Mouse (Mus musculus) liver, embryonic 11.5 days (tissue): ENCODE measurements around the gene Slc33a1. TPM values are rescaled to one million over a fixed set of nuclear protein-coding genes. Genes with fewer than 3 reads are reported as not detected.
A peak's percentile ranks its signal among the peaks of the same experiment; 100 is the strongest.

Experiments used
- ATAC-seq: fragments of 200-750 bp; cut with Nextera tagmentation; replicated peaks from 2 replicates; pipeline ENCODE4 v1.8.0; 2017; ENCODE audit warnings: moderate number of reproducible peaks, mild to moderate bottlenecking, moderate TSS enrichment, moderate library complexity; ENCODE audit not compliant: low FRiP score
- DNase-seq: peaks from one replicate; pipeline ENCODE4 v3.0.0-alpha.2; 2017; ENCODE audit warnings: low spot score
- H3K27ac ChIP-seq: fragments of 300-500 bp; sonication (generic); 2 replicates; pipeline ENCODE4 v1.5.1; 2014; ENCODE audit warnings: mild to moderate bottlenecking, low read depth, low read length, control low read depth
- H3K27me3 ChIP-seq: fragments of 300-500 bp; sonication (generic); replicated peaks from 2 replicates; pipeline ENCODE4 v1.6.1; 2014; ENCODE audit warnings: low read length, mixed read lengths; ENCODE audit not compliant: control insufficient read depth, insufficient read depth
- H3K36me3 ChIP-seq: fragments of 300-500 bp; sonication (generic); 2 replicates; pipeline ENCODE4 v1.6.1; 2014; ENCODE audit warnings: mild to moderate bottlenecking, low read length, moderate library complexity, mixed read lengths; ENCODE audit not compliant: control insufficient read depth, insufficient read depth
- H3K4me1 ChIP-seq: fragments of 300-500 bp; sonication (generic); replicated peaks from 2 replicates; pipeline ENCODE4 v1.6.1; 2014; ENCODE audit warnings: low read length, mixed read lengths; ENCODE audit not compliant: control insufficient read depth, insufficient read depth
- H3K4me2 ChIP-seq: fragments of 300-500 bp; sonication (generic); 2 replicates; pipeline ENCODE4 v1.6.1; 2014; ENCODE audit warnings: mild to moderate bottlenecking, control low read depth, moderate library complexity
- H3K4me3 ChIP-seq: fragments of 300-500 bp; sonication (generic); 2 replicates; pipeline ENCODE4 v1.5.1; 2014; ENCODE audit warnings: low read depth, low read length, control low read depth
- H3K9ac ChIP-seq: fragments of 300-500 bp; sonication (generic); 2 replicates; pipeline ENCODE4 v1.6.1; 2014; ENCODE audit warnings: low read depth, low read length, control low read depth
- H3K9me3 ChIP-seq: fragments of 300-500 bp; sonication (generic); 2 replicates; pipeline ENCODE4 v1.6.1; 2016; ENCODE audit warnings: low read length, inconsistent platforms, mixed read lengths; ENCODE audit not compliant: control insufficient read depth
- WGBS: fragments of 180-500 bp; shearing (Covaris S2); extraction: QIAGEN DNeasy Blood & Tissue Kit; methylation state at CpG from one replicate; pipeline ENCODE4 v1.1.7; 2014; 5-methylcytosine and 5-hydroxymethylcytosine counted together
- polyA plus RNA-seq: library from polyadenylated mRNA; unstranded; fragments of >200 nt; fragmentation: Nextera tagmentation; extraction: Ambion mirVana; gene quantifications from 2 replicates; pipeline ENCODE4 v1.2.1, GENCODE M21; 2014

The Slc33a1 gene
- polyA plus RNA-seq: 15.1 and 16.3 TPM in 2 replicates

DNA sequence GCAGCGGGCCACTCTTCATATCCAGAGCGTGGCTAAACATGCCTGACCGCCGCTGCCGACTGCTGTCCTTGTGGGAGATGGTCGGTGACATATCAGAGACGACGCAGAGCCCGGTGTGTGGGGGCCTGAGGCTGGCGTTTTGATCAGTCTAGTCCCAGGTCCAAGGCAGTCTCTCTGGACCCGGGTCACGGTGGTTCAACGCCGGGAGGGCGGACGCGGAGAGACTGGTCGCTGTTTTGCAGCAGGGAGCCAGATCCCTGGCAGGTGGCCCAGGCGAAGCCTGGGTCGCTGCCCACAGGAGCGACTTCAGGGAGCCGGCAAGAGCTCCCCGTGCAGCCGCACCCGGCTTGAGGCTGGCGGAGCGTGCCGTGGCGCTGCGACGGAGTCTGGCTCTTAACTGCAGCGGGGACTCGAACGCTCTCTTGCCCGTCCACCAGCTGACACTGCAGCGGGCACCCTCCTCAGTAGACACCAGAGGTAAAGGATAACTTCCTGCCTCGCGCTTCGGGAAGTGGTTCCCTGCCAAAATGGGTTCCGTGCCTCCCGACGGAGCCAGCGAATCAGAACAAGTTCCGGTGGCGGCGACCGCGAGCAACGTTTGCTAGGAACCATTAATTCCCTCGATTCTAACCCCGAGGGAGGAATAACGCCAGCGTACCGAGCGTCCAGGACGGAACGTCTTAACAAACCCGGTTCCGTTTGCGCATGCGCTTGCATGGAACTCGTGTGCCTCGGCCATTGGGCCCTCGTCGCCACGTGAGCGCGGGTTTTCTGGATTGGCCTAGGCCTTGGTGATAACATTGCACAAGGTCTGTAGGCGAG lies at the start of gene Slc33a1:
Slc33a1 (minus strand) TSS at position 669 of the 822 bp plus-strand sequence.
- Histone ChIP-seq H3K4me3 (peak within 1 kb of the TSS; percentile 75), H3K4me2 (peak within 1 kb of the TSS; percentile 91), H3K4me1 (peaks cover 8% of the 10 kb centered on the region; the same call in 1 of the 2 replicates), H3K27ac (peak within 1 kb of the TSS; percentile 82), H3K9me3 (no peaks in the 10 kb centered on the region), H3K36me3 (no peaks in the 10 kb centered on the region; the same call in 1 of the 2 replicates), H3K9ac (peak within 1 kb of the TSS; percentile 89), H3K27me3 (no peaks in the 10 kb centered on the region)
- DNase-seq (peak; percentile 95), ATAC-seq (peak; percentile 92)
- WGBS: under 1% methylated on average over 69 of the region's 69 CpGs

DNA sequence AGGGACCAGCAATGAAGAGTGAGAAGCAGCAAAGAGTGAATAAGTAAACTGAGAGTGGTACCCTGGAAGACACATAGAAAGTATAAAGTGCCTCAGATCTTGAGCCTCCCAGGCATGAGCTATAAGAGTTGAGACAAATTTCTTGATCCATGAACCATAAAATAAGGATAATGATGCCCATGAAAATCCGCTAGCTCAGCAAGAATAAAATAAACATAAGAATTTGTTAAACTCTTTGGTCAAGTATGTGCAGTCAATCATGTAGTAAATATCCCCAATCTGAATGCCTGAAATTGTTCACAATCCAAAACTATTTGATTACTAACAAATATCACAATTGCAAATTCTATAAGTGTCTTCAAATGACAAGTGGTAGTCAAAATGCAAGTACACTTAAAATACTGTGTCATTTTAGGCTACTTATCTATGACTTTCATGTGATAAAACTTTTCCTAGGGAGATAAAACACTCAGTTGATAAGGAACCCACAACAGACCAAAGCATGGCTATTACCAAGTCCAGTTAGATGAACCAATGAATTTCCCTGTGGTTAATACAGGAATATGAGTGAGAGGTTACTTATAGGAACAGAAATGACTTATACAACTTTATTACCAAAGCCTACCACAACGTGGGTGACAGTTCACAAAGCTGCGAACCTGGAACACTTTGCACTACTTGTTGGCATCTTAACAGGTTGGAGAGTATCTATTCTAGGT lies 24.3 kb upstream of the Slc33a1 start:
- DNase-seq (no peak), ATAC-seq (no peak)
- 90% methylated on average over 3 of the region's 3 CpGs for WGBS
- Histone ChIP-seq H3K27ac (no peak overlapping the region), H3K4me1 (no peaks in the 10 kb centered on the region), H3K9me3 (no peaks in the 10 kb centered on the region), H3K36me3 (peaks cover 25% of the 10 kb centered on the region), H3K4me2 (no peak overlapping the region), H3K4me3 (no peak overlapping the region), H3K9ac (no peak overlapping the region), H3K27me3 (no peaks in the 10 kb centered on the region)

DNA sequence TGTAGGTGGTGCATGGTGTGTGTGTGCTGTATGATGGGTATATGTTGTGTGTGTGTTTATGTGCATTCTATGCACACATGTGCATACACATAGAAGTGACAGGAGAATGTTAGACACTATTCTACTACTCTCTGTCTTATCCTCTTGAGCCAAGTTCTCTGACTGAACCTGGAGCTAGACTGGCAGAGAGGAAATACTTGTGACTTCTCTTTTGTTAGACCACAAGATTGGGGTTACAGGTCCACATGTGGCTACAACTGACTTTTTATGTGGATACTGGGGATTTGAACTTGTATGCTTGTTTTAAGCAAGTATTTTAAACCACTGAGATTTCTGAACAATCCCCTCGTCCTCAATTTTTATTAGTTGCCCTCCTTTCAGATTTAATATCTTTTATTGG lies 22.1 kb upstream of the Slc33a1 start:
- Histone ChIP-seq H3K36me3 (peaks cover 20% of the 10 kb centered on the region), H3K4me3 (no peak overlapping the region), H3K27me3 (no peaks in the 10 kb centered on the region), H3K4me1 (no peaks in the 10 kb centered on the region), H3K9ac (no peak overlapping the region), H3K9me3 (no peaks in the 10 kb centered on the region), H3K4me2 (no peak overlapping the region), H3K27ac (no peak overlapping the region)
- DNase-seq: no peak
- WGBS: 83% methylated on average over 1 of the region's 1 CpGs
- no peak for ATAC-seq

DNA sequence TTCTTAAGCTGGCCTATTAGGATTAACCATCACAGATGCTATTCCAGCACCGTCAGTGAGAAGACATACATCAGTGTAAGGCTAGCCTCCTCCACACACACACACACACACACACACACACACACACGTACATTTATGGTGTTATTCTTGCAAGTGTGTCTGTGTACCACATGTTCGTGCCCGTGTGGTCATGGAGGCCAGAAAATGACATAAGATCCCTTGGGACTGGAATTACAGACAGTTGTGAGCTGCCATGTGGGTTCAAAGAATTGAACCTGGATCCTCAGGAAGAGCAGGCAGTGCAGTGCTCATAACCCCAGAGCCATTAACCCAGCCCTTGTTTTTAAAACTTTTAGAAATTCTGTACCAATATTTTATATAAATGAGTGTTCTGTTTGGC lies 13.3 kb upstream of the Slc33a1 start:
- ATAC-seq (no peak), DNase-seq (no peak)
- Histone ChIP-seq H3K9ac (no peak overlapping the region), H3K4me2 (peak overlapping the region; percentile 70), H3K27me3 (no peaks in the 10 kb centered on the region), H3K9me3 (no peaks in the 10 kb centered on the region), H3K36me3 (peaks cover 8% of the 10 kb centered on the region; the same call in 1 of the 2 replicates), H3K4me3 (peak overlapping the region; percentile 79), H3K27ac (no peak overlapping the region), H3K4me1 (peaks cover 10% of the 10 kb centered on the region)
- WGBS: 77% methylated on average over 4 of the region's 4 CpGs

DNA sequence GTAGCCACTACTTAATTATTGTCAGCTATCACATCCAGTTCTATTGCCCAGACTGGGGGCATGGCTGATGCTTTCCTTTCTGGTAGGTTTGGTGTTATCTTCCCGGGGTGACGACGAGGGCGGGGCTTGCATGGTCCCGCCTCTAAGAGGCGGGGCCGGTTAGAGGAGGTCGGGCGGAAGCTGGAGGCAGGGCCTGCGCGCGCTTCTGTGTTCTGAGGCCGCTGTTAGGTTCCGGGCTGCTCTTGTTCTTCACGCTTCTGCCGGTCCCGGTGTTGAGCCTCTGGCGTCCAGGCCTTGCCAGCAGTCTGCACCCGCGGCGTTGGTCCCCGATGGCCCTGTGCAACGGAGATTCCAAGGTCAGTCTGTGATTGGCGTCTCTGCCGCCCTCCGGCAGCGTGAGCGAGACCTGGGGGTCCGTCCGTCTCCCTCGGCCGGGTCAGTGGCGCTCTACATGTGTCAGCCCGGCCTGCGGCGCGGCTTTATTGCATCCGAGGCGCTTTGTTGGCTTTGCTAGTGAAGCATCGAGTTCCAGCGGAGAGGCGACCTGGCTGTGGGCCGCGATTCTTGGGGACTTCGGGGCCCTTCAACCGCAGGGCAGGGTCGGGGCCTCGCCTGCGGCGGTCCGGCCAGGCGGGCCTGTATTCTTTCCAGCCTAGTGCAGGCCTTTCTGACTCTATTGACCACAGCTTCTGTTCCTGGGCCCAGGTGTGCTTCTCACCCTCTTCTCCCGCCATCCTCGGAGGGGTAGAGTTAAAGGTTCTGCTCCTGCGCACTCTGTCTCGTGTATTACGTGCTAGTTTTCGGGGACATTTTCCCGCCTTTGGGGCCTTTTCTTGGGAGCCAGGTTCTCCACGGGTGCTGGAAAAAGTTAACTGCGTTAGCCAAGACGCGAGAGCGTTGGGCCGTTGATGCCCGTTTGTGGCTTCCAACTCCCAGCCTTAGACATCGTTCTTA lies 11.7 kb upstream of the Slc33a1 start, which contains the start of gene Gmps:
Gmps (plus strand) TSS at position 152 of the 954 bp plus-strand sequence.
- peak; percentile 99 for ATAC-seq
- Histone ChIP-seq H3K4me2 (peak within 1 kb of the TSS; percentile 70), H3K4me3 (peak within 1 kb of the TSS; percentile 79), H3K4me1 (peaks cover 10% of the 10 kb centered on the region), H3K36me3 (peaks cover 7% of the 10 kb centered on the region; the same call in 1 of the 2 replicates), H3K9me3 (no peaks in the 10 kb centered on the region), H3K27me3 (no peaks in the 10 kb centered on the region), H3K9ac (peak within 1 kb of the TSS; percentile 83), H3K27ac (peak within 1 kb of the TSS; percentile 77)
- under 1% methylated on average over 67 of the region's 67 CpGs for WGBS
- peak; percentile 90 for DNase-seq

DNA sequence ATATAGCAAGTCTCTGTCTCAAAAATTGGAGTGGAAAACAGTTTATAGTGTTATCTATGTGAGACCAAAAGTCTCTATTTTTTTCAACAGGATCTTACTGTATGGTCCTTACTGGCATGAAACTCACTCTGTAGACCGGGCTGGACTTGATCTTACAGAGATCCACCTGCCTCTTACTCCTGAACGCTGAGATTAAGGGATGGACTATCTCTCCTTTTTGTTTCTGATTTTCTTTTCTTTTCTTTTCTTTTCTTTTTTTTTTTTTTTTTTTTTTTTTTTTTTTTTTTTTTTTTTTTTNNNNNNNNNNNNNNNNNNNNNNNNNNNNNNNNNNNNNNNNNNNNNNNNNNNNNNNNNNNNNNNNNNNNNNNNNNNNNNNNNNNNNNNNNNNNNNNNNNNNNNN lies 1.4 kb upstream of the Slc33a1 start:
- Histone ChIP-seq H3K4me1 (peaks cover 8% of the 10 kb centered on the region; the same call in 1 of the 2 replicates), H3K9me3 (no peaks in the 10 kb centered on the region), H3K27ac (no peak overlapping the region), H3K4me2 (no peak overlapping the region), H3K4me3 (no peak overlapping the region), H3K36me3 (no peaks in the 10 kb centered on the region), H3K27me3 (no peaks in the 10 kb centered on the region), H3K9ac (no peak overlapping the region)
- no peak for ATAC-seq
- DNase-seq: no peak
- 76% methylated on average over 2 of the region's 2 CpGs for WGBS

DNA sequence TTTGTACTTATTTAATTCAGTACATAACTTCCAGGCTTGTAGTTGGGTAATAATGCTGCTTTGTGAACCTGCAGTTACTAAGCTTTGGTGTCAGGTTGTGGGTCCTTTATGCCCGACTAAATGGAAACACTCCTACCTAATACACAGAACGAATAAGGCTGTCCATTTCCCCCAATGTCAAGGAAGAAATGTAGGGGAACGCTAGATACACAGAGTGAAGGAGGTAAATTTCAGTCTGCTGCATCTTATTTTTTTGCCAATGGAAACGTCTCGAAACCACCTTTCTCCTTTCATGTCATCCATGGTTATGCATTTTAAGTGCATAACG lies 318 bp upstream of the Slc33a1 start:
- Histone ChIP-seq H3K27me3 (no peaks in the 10 kb centered on the region), H3K36me3 (no peaks in the 10 kb centered on the region; the same call in 1 of the 2 replicates), H3K27ac (no peak overlapping the region), H3K4me3 (peak overlapping the region; percentile 75), H3K4me1 (peaks cover 8% of the 10 kb centered on the region; the same call in 1 of the 2 replicates), H3K9ac (0 out of 2 replicates have a peak overlapping the region, but pooled peaks have one; percentile 9), H3K9me3 (no peaks in the 10 kb centered on the region), H3K4me2 (peak overlapping the region; percentile 91)
- WGBS: 75% methylated on average over 6 of the region's 6 CpGs
- no peak for ATAC-seq
- no peak for DNase-seq
